Mouse (Mus musculus) brain, embryonic 14.5 days (tissue): Measurements from ENCODE around the gene Hoxa10.

Experiments used
- CTCF ChIP-seq: fragments of 200-500 bp; IDR thresholded peaks from 2 replicates; pipeline ENCODE4 v1.5.1; 2012; ENCODE audit warnings: inconsistent platforms, mild to moderate bottlenecking, moderate library complexity, borderline replicate concordance; ENCODE audit not compliant: insufficient read depth, insufficient read length; ENCODE audit errors: extremely low read depth
- POLR2A ChIP-seq: fragments of 200-500 bp; IDR thresholded peaks from 2 replicates; pipeline ENCODE4 v1.6.1; 2012; ENCODE audit warnings: mild to moderate bottlenecking, inconsistent platforms, borderline replicate concordance; ENCODE audit not compliant: poor library complexity, insufficient read depth, insufficient read length, severe bottlenecking; ENCODE audit errors: extremely low read depth

- TF ChIP-seq CTCF (no peak), POLR2A (no peak)
Observed at GRCm38 (mm10) chr6:52274576-52274975, 33.9 kb upstream of the Hoxa10 start.
